Mouse (Mus musculus) left cerebral cortex, adult 9 months (tissue): Measurements from ENCODE around the gene Mael.

Source experiments
- DNase-seq, 2 experiments: peaks; one replicate each; pipeline ENCODE4 v3.0.0; 2022; ENCODE audit warnings: low spot score in 2 of 2

Gene Mael

DNA sequence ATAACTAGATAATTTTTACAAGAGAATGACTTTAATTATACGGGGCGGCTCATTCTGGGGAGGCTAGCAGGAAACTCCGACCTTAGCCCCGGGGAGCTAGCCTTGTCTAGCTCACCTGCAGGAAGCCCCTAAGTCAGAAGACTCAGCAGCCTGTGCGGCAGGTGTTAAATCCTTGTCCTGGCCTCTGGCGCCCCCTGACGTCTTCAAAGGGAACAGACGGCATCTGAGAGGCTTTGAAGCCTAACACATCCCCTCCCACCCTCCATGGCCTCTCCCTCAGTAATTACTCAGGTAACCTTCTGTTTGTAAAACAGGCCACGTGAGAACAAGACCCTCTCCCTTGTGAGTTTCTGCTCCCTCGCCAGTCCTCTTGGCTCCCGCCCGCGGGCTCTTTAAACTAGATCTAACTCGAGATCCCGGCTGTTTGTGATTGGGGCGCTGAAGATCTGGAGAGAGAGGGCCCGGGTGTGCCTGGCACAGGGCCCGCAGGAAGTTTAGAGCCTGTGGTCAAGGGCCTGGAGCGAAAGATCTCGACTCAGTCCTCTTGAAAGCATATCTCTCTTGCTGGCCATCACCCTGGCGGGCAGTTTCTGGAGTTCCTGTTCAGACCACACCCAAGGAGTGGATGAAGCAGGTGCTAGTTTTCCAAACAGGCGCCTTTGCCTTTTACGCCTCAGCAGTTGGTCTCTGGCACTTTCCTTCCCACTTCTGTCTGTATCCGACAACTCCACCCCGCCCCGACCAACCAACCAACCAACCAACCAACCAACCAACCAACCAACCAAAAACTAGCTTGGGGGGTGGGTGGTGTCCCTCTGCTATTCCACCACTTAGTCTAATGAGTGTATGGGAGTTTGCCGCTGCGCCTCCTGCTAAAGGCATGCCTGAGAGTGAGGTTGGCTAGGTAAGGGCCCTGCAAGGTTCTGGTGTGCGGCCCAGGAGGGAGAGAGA lies 84.1 kb downstream of the Mael start:
- DNase-seq, result peak in 1 of 2 experiments; percentile 74

DNA sequence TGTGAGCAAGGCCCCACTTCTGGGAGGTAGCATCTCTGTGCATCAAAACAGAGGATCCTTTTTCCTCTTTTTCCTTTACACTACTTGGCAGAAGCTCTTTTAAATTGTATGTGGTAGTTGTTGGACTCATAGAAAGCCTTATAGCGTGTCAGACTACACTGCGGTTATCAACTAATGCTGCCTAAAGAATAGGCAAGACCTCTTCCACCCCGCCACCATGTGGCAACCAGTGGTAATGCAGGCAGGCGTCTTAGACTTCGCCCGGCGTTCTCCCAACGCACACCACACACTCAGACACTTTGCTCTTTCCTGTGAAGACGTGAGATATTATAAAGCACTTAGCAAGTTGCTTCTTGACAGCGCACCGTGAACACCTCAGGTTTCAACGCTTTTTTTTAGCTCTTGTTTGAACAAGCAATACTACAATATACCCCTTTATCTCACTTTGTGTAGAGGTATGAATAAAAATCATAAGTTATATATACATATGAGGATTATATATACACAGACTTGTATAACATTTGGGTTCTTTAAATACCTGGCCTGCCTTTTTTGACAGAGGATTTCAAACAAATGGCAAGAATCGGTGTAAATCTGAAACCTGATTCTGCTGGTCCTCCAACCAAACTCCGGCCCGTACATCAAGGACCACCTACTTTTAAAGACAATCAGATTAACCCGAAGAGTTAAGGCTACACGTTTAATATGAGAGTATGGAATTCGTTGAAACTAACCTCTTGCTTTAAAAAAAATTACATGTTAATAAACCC lies 85.0 kb downstream of the Mael start:
- DNase-seq, result peak; percentile 57 to 93

DNA sequence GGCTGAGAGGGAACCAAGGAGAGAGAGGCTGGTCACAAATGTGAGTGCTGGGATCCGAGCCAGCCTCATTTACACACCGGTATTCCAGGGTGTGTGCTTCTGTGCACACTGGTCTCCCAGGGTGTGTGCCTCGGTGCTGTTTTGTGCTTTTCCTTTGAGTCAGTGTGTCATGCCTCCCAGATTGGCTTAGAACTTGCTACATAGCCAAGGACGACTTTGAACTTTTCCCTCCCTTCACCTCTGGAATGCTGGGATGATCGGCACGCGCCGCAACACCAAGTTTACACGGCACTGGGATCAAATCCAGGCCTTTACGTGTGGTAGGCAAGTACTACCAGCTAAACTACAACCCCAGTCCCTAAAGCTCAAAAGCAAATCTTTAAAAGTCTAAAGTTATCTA lies 86.5 kb downstream of the Mael start:
- no peak for DNase-seq

DNA sequence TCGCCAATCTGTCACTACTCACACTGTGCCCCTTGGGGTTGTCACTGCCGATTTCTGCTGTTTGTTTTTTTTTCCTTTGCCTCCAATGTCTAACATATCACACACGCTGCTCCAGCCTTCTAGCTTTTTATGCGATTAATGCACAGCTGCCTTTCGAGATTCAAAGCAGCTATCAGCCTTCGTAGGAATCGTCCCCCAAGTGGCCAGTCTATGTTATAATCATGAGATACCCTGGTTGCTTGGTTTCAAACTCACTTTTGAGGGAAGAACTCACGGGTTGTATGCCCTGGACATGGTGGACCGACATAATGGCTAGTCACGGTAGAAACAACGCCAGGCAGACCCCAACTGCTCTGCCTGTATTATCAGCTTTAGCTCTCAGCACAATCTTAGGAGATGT lies 87.2 kb downstream of the Mael start:
- no peak for DNase-seq
